Mouse (Mus musculus) lung, embryonic 16.5 days (tissue): ENCODE data around the gene Ncoa3. TPM values are rescaled to one million over a fixed set of nuclear protein-coding genes. Genes with fewer than 3 reads are reported as not detected.

Source experiments
- ATAC-seq: fragments of 200-750 bp; cut with Nextera tagmentation; 2 replicates; pipeline ENCODE4 v1.8.0; 2017; ENCODE audit warnings: low read depth, mild to moderate bottlenecking, moderate library complexity
- H3K27ac ChIP-seq: fragments of 300-500 bp; sonication (generic); 2 replicates; pipeline ENCODE4 v1.5.1; 2014; ENCODE audit warnings: mild to moderate bottlenecking, control low read depth, low read length
- H3K27me3 ChIP-seq: fragments of 300-500 bp; sonication (generic); 2 replicates; pipeline ENCODE4 v1.6.1; 2014; ENCODE audit warnings: low read depth, low read length, mixed read lengths; ENCODE audit not compliant: control insufficient read depth, insufficient read depth
- H3K36me3 ChIP-seq: fragments of 300-500 bp; sonication (generic); 2 replicates; pipeline ENCODE4 v1.6.1; 2014; ENCODE audit warnings: low read length; ENCODE audit not compliant: control insufficient read depth, insufficient read depth
- H3K4me1 ChIP-seq: fragments of 300-500 bp; sonication (generic); replicated peaks from 2 replicates; pipeline ENCODE4 v1.6.1; 2014; ENCODE audit warnings: low read length, mixed read lengths; ENCODE audit not compliant: control insufficient read depth, insufficient read depth
- H3K4me2 ChIP-seq: fragments of 300-500 bp; sonication (generic); 2 replicates; pipeline ENCODE4 v1.6.1; 2014; ENCODE audit warnings: low read depth, low read length, control low read depth
- H3K4me3 ChIP-seq: fragments of 300-500 bp; sonication (generic); 2 replicates; pipeline ENCODE4 v1.5.1; 2014; ENCODE audit warnings: mild to moderate bottlenecking, low read length, control low read depth
- H3K9ac ChIP-seq: fragments of 300-500 bp; sonication (generic); 2 replicates; pipeline ENCODE4 v1.6.1; 2014; ENCODE audit warnings: low read length, control low read depth
- H3K9me3 ChIP-seq: fragments of 300-500 bp; sonication (generic); 2 replicates; pipeline ENCODE4 v1.6.1; 2016; ENCODE audit warnings: low read length; ENCODE audit not compliant: control insufficient read depth
- WGBS: fragments of 180-500 bp; shearing (Covaris S2); extraction: QIAGEN DNeasy Blood & Tissue Kit; methylation state at CpG from one replicate; pipeline ENCODE4 v1.1.7; 2014; 5-methylcytosine and 5-hydroxymethylcytosine counted together
- polyA plus RNA-seq: library from polyadenylated mRNA; unstranded; fragments of >200 nt; fragmentation: Nextera tagmentation; extraction: Ambion mirVana; gene quantifications from 2 replicates; pipeline ENCODE4 v1.2.1, GENCODE M21; 2015

Gene Ncoa3
- polyA plus RNA-seq, 1 experiment from 2014 or later, result 12.1 TPM

DNA sequence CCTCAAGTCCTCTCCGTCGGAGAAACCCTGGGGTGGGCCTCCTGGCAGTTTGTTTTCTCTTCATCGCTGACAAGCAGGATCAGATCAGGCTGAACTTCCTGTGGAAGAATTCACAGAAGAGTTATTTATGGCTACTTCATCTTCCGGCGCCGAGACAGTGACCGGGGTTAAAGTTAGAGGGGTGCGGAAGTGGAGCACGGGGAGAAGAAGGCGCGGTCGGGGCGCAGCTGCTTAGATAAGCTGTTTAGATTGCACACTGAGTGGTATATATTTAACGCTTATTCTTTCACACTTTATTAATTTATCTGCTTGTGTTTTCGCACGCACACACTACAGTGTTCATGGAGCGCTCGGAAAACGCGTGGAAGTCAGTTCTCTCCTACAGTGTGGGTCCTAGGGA is 37.6 kb upstream of the Ncoa3 start:
- 30% methylated on average over 20 of the region's 20 CpGs for WGBS
- Histone ChIP-seq H3K9ac (no peak overlapping the region), H3K4me2 (peak overlapping the region; percentile 34), H3K27me3 (no peaks in the 10 kb centered on the region), H3K9me3 (no peaks in the 10 kb centered on the region), H3K36me3 (no peaks in the 10 kb centered on the region), H3K4me3 (no peak overlapping the region), H3K4me1 (peaks cover 3% of the 10 kb centered on the region; the same call in 1 of the 2 replicates), H3K27ac (peak overlapping the region; percentile 28)
- peak; percentile 67 for ATAC-seq

DNA sequence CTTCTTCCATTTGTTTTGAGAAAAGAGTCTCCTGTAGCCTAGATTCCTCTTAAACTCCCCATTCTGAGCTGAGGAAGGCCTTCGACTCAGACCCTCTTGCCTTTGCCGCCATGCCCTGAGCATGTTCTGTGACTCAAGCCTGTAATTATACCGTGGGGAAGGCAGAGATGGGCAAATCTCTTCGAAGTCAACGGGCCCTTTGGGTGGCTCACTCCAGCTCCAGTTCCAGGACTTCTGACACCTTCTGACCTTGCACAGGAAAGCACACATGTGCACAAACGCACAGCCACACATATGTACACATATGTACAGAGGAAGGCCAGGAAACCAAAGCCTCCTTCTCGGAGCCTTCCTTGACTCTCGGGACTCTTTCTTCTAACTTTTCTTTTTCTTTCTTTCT is 37.0 kb upstream of the Ncoa3 start:
- Histone ChIP-seq H3K4me2 (no peak overlapping the region), H3K4me1 (peaks cover 3% of the 10 kb centered on the region; the same call in 1 of the 2 replicates), H3K9me3 (no peaks in the 10 kb centered on the region), H3K27me3 (no peaks in the 10 kb centered on the region), H3K9ac (no peak overlapping the region), H3K36me3 (no peaks in the 10 kb centered on the region), H3K27ac (peak overlapping the region; percentile 28), H3K4me3 (no peak overlapping the region)
- WGBS, result 71% methylated on average over 8 of the region's 8 CpGs
- no peak for ATAC-seq

DNA sequence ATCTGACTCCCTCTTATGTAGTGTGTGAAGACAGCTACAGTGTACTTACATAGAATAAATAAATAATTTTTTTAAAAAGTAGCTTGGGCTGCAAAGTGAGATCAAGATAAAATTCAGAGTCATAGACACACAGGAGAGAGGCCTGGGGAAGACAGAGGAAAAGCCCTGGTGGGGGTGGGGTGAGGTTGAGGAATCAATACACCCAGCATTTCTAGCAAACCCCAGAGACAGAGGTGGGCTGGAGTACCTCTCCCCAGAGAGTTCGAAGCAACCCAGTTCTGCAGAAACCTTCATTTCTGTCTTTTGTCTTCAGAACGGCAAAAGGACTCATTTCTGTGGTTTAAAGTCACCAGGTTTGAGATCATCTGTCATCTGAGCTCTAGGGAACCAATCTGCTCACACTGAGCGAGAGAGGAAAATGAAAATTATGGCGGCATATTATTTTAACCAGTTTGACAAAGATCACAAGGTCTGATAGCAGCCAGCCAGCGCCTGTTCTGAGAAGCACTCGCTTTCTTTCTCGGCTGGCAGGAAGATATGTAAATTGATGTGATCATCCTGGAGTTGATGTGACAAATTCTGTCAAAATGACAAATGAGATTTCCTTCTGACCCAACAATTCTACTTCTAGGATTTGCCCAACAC is 36.2 kb upstream of the Ncoa3 start:
- no peak overlapping the region for H3K4me2 ChIP-seq
- H3K27me3 ChIP-seq, result no peaks in the 10 kb centered on the region
- WGBS, result 67% methylated on average over 7 of the region's 7 CpGs
- H3K36me3 ChIP-seq, result no peaks in the 10 kb centered on the region
- no peak for ATAC-seq
- no peak overlapping the region for H3K4me3 ChIP-seq
- H3K27ac ChIP-seq, result no peak overlapping the region
- H3K4me1 ChIP-seq, result peaks cover 3% of the 10 kb centered on the region; the same call in 1 of the 2 replicates
- H3K9ac ChIP-seq, result no peak overlapping the region
- no peaks in the 10 kb centered on the region for H3K9me3 ChIP-seq

DNA sequence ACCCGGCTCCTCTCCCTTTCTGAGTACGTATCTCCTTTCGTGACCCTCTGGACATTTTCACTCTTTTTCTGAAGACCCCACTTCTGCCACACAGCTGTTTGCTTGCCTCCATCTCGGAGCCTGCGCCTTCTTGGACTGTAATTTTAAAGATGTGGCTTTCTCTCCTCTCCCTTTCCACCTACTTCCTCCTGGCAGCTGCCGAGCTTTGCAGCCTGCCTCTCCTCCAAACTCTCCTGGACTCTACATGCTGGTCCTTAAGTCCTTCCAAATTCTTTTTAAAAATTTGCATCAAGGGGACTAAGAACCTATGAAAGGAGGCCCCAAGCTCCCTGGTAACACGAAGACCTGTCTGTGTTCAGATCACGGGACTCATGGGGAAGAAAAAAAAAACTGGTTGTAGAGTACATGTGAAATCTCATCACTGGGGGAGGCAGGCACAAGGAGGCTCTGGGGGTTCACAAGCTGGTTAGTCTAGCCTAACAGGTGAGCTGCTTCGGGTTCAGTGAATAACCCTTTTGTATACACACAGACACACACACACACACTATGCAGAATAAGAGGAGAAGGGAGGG is 35.1 kb upstream of the Ncoa3 start:
- 59% methylated on average over 9 of the region's 9 CpGs for WGBS
- no peaks in the 10 kb centered on the region for H3K36me3 ChIP-seq
- no peak for ATAC-seq

DNA sequence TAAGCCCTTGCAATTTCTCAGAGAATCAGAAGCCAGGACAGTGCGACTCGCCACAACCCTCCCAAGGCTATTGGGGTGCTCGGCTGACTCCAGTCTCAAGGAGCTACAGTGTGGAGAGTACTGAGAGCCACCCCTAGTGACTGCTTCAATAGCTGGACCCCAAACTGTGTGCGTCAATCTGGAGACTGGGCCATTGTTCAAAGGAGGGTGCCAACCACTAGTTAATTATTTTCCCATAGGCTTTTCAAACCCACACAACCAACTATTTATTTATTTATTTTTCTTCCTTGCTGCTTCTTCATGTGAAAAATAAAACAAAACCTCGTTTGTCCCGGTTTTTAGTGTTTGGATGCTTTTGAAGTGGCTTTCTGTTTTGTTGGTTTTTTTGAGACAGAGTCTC is 33.9 kb upstream of the Ncoa3 start:
- Histone ChIP-seq H3K27me3 (no peaks in the 10 kb centered on the region), H3K27ac (no peak overlapping the region), H3K4me2 (no peak overlapping the region), H3K9ac (no peak overlapping the region), H3K9me3 (no peaks in the 10 kb centered on the region), H3K4me3 (no peak overlapping the region), H3K4me1 (no peaks in the 10 kb centered on the region; the same call in 1 of the 2 replicates), H3K36me3 (no peaks in the 10 kb centered on the region)
- WGBS, result 80% methylated on average over 6 of the region's 6 CpGs
- no peak for ATAC-seq

More for the DNA sequence above, 35.1 kb upstream of the Ncoa3 start:
- H3K27me3 ChIP-seq, result no peaks in the 10 kb centered on the region
- H3K4me1 ChIP-seq, result no peaks in the 10 kb centered on the region; the same call in 1 of the 2 replicates
- no peaks in the 10 kb centered on the region for H3K9me3 ChIP-seq
- H3K4me2 ChIP-seq, result no peak overlapping the region
- no peak overlapping the region for H3K4me3 ChIP-seq
- H3K9ac ChIP-seq, result no peak overlapping the region
- H3K27ac ChIP-seq, result no peak overlapping the region

DNA sequence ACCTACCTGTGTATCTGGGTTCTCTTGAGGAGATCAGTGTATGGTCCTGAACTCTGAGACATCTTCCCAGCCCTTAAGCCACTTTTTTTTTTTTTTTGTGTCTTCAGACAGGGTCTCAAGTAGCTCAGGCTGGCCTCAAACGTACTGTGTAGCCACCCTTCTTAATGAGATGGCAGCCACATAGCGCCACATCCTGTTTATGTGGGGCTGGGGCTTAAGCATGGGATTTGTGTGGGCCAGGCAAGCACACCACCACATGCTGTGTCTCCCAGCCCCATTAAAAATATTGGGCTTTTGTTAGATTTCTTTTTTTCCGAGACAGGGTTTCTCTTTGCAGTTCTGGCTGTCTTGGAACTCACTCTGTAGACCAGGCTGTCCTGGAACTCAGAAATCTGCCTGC is 31.7 kb upstream of the Ncoa3 start:
- no peaks in the 10 kb centered on the region for H3K27me3 ChIP-seq
- no peak overlapping the region for H3K27ac ChIP-seq
- H3K4me3 ChIP-seq, result no peak overlapping the region
- no peaks in the 10 kb centered on the region for H3K36me3 ChIP-seq
- WGBS, result 78% methylated on average over 3 of the region's 3 CpGs
- no peak for ATAC-seq
- no peaks in the 10 kb centered on the region for H3K4me1 ChIP-seq
- H3K4me2 ChIP-seq, result no peak overlapping the region
- no peaks in the 10 kb centered on the region for H3K9me3 ChIP-seq
- H3K9ac ChIP-seq, result no peak overlapping the region

DNA sequence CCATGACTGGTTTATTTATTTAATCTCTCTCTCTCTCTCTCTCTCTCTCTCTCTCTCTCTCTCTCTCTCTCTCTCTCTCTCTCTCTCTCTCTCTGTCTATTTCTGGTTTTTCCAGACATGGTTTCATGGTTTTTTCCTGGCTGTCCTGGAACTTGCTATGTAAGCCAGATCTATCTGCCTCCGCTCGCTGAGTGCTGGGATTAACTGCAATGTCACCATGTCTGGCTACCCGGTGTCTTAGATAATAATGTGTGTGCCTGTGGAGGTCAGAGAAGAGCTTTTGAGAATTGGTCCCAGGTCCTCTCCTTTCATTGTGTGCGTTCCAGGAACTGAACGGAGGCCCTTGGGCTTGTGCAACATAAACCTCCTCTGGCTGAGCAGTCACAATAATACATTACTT is 29.6 kb upstream of the Ncoa3 start:
- H3K4me2 ChIP-seq, result no peak overlapping the region
- ATAC-seq, result no peak
- no peak overlapping the region for H3K4me3 ChIP-seq
- no peaks in the 10 kb centered on the region for H3K27me3 ChIP-seq
- H3K9me3 ChIP-seq, result no peaks in the 10 kb centered on the region
- H3K4me1 ChIP-seq, result peaks cover 1% of the 10 kb centered on the region; the same call in 1 of the 2 replicates
- H3K9ac ChIP-seq, result no peak overlapping the region
- H3K27ac ChIP-seq, result no peak overlapping the region
- no peaks in the 10 kb centered on the region for H3K36me3 ChIP-seq
- WGBS, result 72% methylated on average over 5 of the region's 5 CpGs

DNA sequence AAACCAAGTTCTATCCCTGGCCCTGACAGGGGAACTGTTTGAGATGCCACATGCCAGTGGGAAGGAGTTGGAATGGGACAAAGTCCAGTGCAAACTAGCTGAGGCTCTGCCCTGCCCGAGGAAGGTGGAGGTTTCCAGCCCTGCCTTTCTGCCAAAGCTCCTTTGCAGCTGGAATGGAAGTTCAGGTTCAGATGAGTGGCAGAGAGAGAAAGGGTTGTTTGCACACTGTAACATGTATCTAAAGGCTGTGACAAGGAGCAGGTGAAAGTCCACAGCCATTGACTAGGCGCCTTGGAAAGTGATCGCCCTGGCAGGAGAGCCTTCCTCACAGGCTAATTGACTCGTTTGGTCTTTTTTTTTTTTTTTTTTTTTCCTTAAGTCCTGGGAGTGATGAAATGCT is 28.3 kb upstream of the Ncoa3 start:
- H3K4me3 ChIP-seq, result no peak overlapping the region
- no peaks in the 10 kb centered on the region for H3K9me3 ChIP-seq
- no peaks in the 10 kb centered on the region for H3K36me3 ChIP-seq
- H3K27me3 ChIP-seq, result no peaks in the 10 kb centered on the region
- WGBS, result 25% methylated on average over 4 of the region's 4 CpGs
- no peak overlapping the region for H3K27ac ChIP-seq
- H3K4me1 ChIP-seq, result peaks cover 8% of the 10 kb centered on the region; the same call in 1 of the 2 replicates
- no peak overlapping the region for H3K9ac ChIP-seq
- H3K4me2 ChIP-seq, result no peak overlapping the region
- no peak for ATAC-seq

DNA sequence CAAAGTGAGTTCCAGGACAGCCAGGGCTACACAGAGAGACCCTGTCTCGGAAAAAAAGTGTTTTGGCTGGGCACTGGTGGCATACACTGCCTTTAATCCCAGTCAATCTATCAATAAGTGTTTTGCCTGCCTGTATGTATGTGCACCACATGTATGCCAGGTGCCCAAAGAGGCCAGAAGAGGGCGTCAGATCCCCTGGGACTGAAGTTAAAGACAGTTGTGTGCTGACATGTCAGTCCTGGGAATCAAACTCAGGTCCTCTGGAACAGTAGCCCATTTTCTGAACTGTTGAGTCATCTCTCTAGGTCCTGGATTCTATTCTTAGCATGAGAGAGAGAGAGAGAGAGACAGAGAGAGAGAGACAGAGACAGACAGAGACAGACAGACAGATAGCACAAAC is 25.4 kb upstream of the Ncoa3 start:
- H3K9me3 ChIP-seq, result no peaks in the 10 kb centered on the region
- H3K4me3 ChIP-seq, result no peak overlapping the region
- no peaks in the 10 kb centered on the region for H3K27me3 ChIP-seq
- H3K27ac ChIP-seq, result no peak overlapping the region
- H3K4me2 ChIP-seq, result no peak overlapping the region
- H3K4me1 ChIP-seq, result peaks cover 14% of the 10 kb centered on the region; the same call in 1 of the 2 replicates
- H3K36me3 ChIP-seq, result no peaks in the 10 kb centered on the region
- H3K9ac ChIP-seq, result no peak overlapping the region
- no peak for ATAC-seq
- 88% methylated on average over 2 of the region's 2 CpGs for WGBS
